Mouse (Mus musculus) heart, adult 18-20 months (tissue): Measurements from ENCODE around the gene Entpd4b. TPM values are rescaled to one million over a fixed set of nuclear protein-coding genes. Genes with fewer than 3 reads are reported as not detected.
"Not testable (repeated sequence)": the region's sequence is repeated elsewhere in the genome, so short reads cannot be mapped to it uniquely, and the experiment has no call there.

Experiments used
- DNase-seq, 2 experiments: peaks; one replicate each; pipeline ENCODE4 v3.0.0; 2021 to 2022; ENCODE audit warnings: mixed read lengths in 1 of 2
- long read RNA-seq, 2 experiments: library from polyadenylated mRNA; stranded (forward); transcript quantifications; one replicate each; pipeline ENCODE4 v2.0.0; 2021
- total RNA-seq, 2 experiments: library from RNA; stranded (reverse); gene quantifications; 2 replicates each; pipeline ENCODE4 v1.2.3; 2021

Gene Entpd4b
- 10 to 100 TPM; 39.5 to 41.0 TPM for total RNA-seq
- long read RNA-seq, experiment 1, transcript Entpd4b-204 (13 exons, 3,589 nt), result major isoform, 106 of 145 reads
- long read RNA-seq, experiment 1, partial matches to known transcripts, result 7 of 145 reads
- long read RNA-seq, experiment 1, other reads (novel, unspliced or antisense), result 31 of 145 reads
- long read RNA-seq, experiment 2, transcript Entpd4b-204 (13 exons, 3,589 nt), result major isoform, 37 of 59 reads
- long read RNA-seq, experiment 2, partial matches to known transcripts, result 1 of 59 reads
- long read RNA-seq, experiment 2, other reads (novel, unspliced or antisense), result 21 of 59 reads

DNA sequence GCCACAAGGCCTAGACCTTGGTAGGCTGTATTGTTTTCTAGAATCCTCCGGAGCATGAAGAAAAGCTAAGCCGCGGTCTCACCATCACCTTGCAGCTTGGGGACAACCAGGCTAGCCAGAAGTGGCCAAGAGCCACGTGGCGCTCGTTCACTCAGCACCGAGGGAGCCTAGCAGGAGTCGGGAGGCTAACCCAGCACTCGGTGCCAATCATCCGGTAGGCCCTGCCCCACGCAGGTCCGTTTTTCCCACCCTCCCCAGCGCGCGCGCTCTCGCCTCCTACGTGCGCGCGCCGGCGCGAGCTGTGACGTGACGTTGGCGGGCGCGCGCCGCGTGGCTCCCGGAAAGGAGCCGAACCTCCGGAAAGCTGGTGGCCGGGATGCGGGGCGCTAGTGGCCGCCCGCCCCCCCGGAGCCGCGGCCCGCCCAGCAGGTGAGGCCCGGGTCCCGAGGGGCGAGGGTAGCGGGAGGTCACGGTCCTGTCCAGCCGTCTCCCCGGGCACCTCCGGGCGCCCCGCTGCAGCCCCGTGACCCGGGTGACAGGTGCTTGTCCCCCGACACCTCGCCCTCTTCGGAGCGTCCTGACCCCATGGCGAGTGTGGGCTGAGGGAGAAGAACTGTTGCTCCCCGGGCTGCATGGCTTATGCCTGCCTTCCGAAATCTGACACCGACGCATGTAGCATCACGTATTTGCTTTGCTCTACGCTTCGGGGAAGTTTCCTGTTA lies at the start of gene Entpd4b:
Gene Entpd4b, plus strand, starts transcription at position 315 of the 722 bp plus-strand sequence.
- DNase-seq, result not testable (repeated sequence)

GRCm38 (mm10) chr14:69507000-69507399 lies 48.2 kb upstream of the Entpd4b start:
- not testable (repeated sequence) for DNase-seq

- not testable (repeated sequence) for DNase-seq
Observed at GRCm38 (mm10) chr14:69512449-69512848, 42.8 kb upstream of the Entpd4b start, which contains the start of gene Gm27179. Gm27179 (minus strand) TSS chr14:69512549.

DNA sequence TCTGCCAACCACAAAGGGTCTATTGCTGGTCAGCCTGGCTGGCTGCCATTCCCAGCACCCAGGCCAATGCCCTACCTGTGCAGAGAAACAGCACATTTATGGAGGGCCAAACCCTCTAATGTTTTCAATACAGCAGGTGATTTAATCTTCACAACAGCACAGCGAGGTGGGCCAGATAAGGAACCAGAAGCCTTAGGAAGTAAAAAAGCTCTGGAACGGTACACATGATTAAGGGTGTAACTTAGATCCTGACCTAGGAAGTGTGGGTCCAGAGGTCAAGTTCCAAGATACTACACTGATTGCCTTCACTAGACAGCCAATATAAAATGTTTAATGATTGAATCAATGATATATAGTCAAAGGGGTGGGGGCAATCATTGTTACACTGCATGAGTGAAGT lies 34.4 kb upstream of the Entpd4b start:
- DNase-seq, result not testable (repeated sequence)

DNA sequence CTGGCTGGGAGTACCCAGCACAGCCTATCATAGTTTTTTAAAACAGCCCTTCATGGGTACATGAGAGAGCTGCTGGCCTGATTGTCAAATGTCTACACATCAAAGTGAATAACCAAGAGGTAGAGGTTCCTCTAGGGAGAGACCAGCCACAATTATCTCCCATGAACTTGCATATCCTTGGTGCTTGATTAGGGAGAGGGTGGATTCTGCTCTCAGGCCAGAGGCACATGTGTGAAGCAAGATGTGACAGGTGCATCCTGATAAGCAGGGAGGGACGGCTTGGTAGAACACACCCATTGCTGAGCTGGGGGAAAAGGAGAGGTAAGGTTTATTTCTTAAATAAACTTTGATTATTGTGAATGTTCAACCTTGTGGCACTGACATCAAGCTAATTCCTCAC lies 32.2 kb upstream of the Entpd4b start:
- DNase-seq, result not testable (repeated sequence)

DNA sequence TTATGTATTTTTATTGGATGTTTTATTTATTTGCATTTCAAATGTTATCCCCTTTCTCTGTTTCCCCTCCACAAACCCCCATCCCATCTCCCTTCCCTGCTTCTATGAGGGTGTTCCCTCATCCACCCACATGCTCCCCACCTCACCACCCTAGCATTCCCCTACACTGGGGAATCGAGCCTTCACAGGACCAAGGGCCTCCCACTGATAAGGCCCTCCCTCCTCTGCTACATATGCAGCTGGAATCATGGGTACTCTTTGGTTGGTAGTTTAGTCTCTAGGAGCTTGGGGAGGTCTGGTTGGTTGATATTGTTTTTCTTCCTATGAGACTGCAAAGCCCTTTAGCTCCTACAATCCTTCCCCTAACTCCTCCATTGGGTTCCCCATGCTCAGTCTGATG lies 29.0 kb upstream of the Entpd4b start:
- not testable (repeated sequence) for DNase-seq

GRCm38 (mm10) chr14:69536539-69536938 lies 18.7 kb upstream of the Entpd4b start:
- DNase-seq, result not testable (repeated sequence)

- not testable (repeated sequence) for DNase-seq
Observed at GRCm38 (mm10) chr14:69540113-69540512, 15.1 kb upstream of the Entpd4b start.

- DNase-seq, result not testable (repeated sequence)
Observed at GRCm38 (mm10) chr14:69542695-69543094, 12.5 kb upstream of the Entpd4b start.

DNA sequence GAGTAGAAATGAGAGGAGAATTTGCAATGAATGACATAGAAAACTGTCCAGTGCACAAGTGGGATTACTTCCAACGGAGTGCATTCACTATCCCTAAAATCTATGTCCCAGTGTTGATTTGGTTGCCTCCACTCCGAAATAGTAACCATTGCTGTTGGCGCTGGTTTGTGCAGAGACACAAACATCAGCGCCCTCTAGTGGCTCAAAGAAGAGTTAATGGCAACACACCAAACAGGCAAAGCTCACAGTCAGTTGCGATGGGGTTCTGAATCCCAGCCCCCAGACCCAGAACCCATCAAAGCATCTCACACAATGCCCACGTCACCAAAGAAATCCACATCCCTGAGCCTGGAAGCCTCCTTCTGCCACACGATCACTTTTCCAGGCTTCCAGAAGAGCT lies 11.2 kb upstream of the Entpd4b start:
- not testable (repeated sequence) for DNase-seq

DNA sequence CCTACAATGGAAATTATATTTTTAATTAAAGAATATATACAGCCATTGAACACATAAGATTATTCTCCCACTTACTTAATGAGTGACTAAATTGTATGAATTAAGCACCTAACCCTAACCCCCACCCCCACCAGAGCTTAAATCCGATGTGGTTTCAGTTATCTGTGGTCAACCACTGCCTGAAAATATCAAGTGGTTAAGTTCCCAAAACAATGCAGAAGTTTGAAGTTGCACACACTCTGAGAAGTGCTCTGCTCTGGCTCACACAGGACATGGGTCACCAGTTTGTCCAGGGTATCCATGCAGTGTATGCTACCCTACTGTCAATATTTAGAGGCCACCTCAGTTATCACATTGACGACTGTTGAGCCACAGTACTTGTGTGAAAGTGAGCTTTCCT lies 10.2 kb upstream of the Entpd4b start:
- not testable (repeated sequence) for DNase-seq

GRCm38 (mm10) chr14:69547310-69547709 lies 7.9 kb upstream of the Entpd4b start:
- DNase-seq, result not testable (repeated sequence)

DNA sequence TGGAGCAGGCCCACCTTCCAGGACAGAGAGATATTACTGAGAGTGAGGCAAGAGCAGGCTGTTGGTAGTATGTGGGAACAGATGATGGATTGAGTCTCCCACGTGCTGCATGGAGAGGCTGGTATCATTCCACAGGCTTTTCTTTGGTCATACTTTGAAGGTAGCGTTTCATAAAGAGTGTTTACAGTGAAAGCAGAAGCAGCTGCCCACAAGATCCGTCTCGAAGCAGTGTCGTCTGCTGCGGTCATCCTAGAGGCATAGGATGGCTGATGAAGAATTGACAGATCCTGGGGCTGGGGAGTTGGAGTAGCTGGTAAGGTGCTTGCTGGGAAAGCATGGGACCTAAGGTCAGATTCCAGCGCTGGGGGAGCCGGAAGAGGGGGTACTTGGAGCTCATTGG lies 1.6 kb downstream of the Entpd4b start:
- not testable (repeated sequence) for DNase-seq

DNA sequence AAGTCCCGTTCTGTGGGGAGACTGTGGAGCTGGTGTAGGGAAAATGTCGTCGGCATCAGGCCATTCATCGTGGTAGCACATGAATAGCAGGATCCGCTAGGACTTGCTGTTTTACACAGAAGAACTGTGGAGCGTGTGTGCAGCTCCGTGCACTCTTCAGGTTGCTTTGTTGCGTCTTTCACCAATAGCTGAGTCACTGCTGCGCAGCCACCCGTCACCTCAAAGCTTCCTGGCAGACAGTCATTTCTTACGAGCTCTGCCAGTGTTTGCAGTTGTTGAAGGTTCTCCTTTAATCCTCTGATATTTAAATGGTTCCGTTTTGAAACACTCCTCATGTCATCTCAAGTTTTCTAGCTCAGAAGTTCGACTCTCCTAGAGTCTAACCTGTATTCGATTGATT lies 2.3 kb downstream of the Entpd4b start:
- not testable (repeated sequence) for DNase-seq

Other genes with a start within 250 kb of the Entpd4b start
- gene Gm16867, start 52.1 kb upstream of the Entpd4b start, total RNA-seq, result 1 to 10 TPM; 2.4 to 3.1 TPM
- not detected for gene Gm27179, start 42.9 kb upstream of the Entpd4b start, total RNA-seq